Mouse (Mus musculus) liver, embryonic 14.5 days (tissue): ENCODE measurements around the gene Lgals3. TPM values are rescaled to one million over a fixed set of nuclear protein-coding genes. Genes with fewer than 3 reads are reported as not detected.

Source experiments
- ATAC-seq: fragments of 200-750 bp; cut with Nextera tagmentation; 2 replicates; pipeline ENCODE4 v1.8.0; 2017; ENCODE audit warnings: moderate number of reproducible peaks, mild to moderate bottlenecking, moderate library complexity; ENCODE audit not compliant: insufficient read depth
- DNase-seq, 3 experiments: peaks; one replicate each; pipeline ENCODE4 v3.0.0-alpha.2; 2012 to 2013; ENCODE audit warnings: low read depth in 3 of 3, low spot score in 3 of 3
- H3K27ac ChIP-seq: fragments of 300-500 bp; sonication (generic); 2 replicates; pipeline ENCODE4 v1.5.1; 2014; ENCODE audit warnings: moderate library complexity, mild to moderate bottlenecking, control low read depth, inconsistent platforms
- H3K27me3 ChIP-seq: fragments of 300-500 bp; sonication (generic); 2 replicates; pipeline ENCODE4 v1.6.1; 2014; ENCODE audit warnings: mild to moderate bottlenecking, low read length, moderate library complexity; ENCODE audit not compliant: control insufficient read depth, insufficient read depth
- H3K36me3 ChIP-seq: fragments of 300-500 bp; sonication (generic); replicated peaks from 2 replicates; pipeline ENCODE4 v1.6.1; 2014; ENCODE audit warnings: low read depth; ENCODE audit not compliant: control insufficient read depth, insufficient read depth
- H3K4me1 ChIP-seq, 2 experiments: fragments of 200-500 bp in 1 of 2; fragments of 300-500 bp in 1 of 2; sonication (generic) in 1 of 2; replicated peaks; 2 replicates each; pipeline ENCODE4 v1.6.1; 2012 to 2014; ENCODE audit warnings: antibody characterized with exemption in 1 of 2, inconsistent platforms in 1 of 2, low read length in 1 of 2; ENCODE audit not compliant: control insufficient read depth in 2 of 2, insufficient read depth in 2 of 2
- H3K4me2 ChIP-seq: fragments of 300-500 bp; sonication (generic); 2 replicates; pipeline ENCODE4 v1.6.1; 2014; ENCODE audit warnings: low read depth, mild to moderate bottlenecking, control low read depth, moderate library complexity
- H3K4me3 ChIP-seq, 2 experiments: fragments of 200-500 bp in 1 of 2; fragments of 300-500 bp in 1 of 2; sonication (generic) in 1 of 2; 2 replicates each; pipeline ENCODE4 v1.5.1; 2012 to 2014; ENCODE audit warnings: low read depth in 2 of 2, low read length in 2 of 2, mild to moderate bottlenecking in 2 of 2, control low read depth in 1 of 2, inconsistent platforms in 1 of 2, moderate library complexity in 1 of 2; ENCODE audit not compliant: insufficient read depth in 1 of 2
- H3K9ac ChIP-seq: fragments of 300-500 bp; sonication (generic); replicated peaks from 2 replicates; pipeline ENCODE4 v1.6.1; 2014; ENCODE audit warnings: mild to moderate bottlenecking, control low read depth, moderate library complexity
- H3K9me3 ChIP-seq: fragments of 300-500 bp; sonication (generic); 2 replicates; pipeline ENCODE4 v1.6.1; 2016; ENCODE audit warnings: low read length, mixed read lengths; ENCODE audit not compliant: control insufficient read depth
- CTCF ChIP-seq: IDR thresholded peaks from 2 replicates; pipeline ENCODE4 v1.5.1; 2016; ENCODE audit warnings: antibody characterized with exemption, low read depth, control low read depth
- EP300 ChIP-seq: IDR thresholded peaks from 2 replicates; pipeline ENCODE4 v1.6.1; 2016; ENCODE audit warnings: antibody characterized with exemption, low read depth
- WGBS: fragments of 180-500 bp; shearing (Covaris S2); extraction: QIAGEN DNeasy Blood & Tissue Kit; methylation state at CpG from one replicate; pipeline ENCODE4 v1.1.7; 2014; ENCODE audit not compliant: insufficient replicate concordance; 5-methylcytosine and 5-hydroxymethylcytosine counted together
- polyA plus RNA-seq, 2 experiments: library from polyadenylated mRNA; depleted of rRNA in 1 of 2; stranded (reverse) in 1 of 2; unstranded in 1 of 2; fragments of >200 nt; fragmentation: Nextera tagmentation in 1 of 2; extraction: Ambion mirVana in 1 of 2; gene quantifications; 2 replicates each; pipeline versions ENCODE4 v1.2.1 to v1.2.3; 2012 to 2014

The Lgals3 gene
- polyA plus RNA-seq, 2 experiments: 16.3 to 40.5 TPM

DNA sequence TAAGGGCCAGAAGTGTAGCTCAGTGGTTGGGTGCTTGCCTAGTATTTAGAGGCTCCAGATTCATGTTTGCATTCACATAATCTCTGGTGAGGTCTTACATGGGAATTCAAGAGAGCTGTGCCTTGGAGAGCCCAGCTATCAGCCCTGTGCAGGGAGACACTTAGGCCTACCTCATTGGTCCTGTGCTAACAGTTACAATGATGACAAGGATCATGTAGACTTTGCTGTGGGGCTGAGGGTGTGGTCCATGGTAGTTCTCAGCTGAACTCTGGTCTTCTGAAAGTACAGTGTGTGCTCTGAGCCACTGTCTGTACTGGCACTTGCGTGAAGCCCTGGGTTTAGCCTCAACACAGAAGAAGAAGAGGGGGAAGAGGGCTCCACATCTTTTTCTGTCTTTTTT is 20.8 kb upstream of the Lgals3 start:
- no peak overlapping the region for H3K27ac ChIP-seq

GRCm38 (mm10) chr14:47350974-47351373 is 16.6 kb upstream of the Lgals3 start:
- ATAC-seq: no peak
- Histone ChIP-seq H3K9me3 (no peaks in the 10 kb centered on the region), H3K4me2 (no peak overlapping the region), H3K27me3 (no peaks in the 10 kb centered on the region), H3K4me3 (no peak overlapping the region), H3K36me3 (no peaks in the 10 kb centered on the region), H3K27ac (no peak overlapping the region), H3K4me1 (peaks cover 6 to 15% of the 10 kb centered on the region in 2 experiments), H3K9ac (no peak overlapping the region)
- TF ChIP-seq EP300 (no peak), CTCF (no peak)
- DNase-seq: no peak
- WGBS: 73% methylated on average over 2 of the region's 2 CpGs

More for the DNA sequence above, 20.8 kb upstream of the Lgals3 start:
- H3K4me1 ChIP-seq: peaks cover 0 to 5% of the 10 kb centered on the region in 2 experiments; a peak in 2 of 4 replicates
- H3K36me3 ChIP-seq: no peaks in the 10 kb centered on the region
- 52% methylated on average over 1 of the region's 1 CpGs for WGBS
- H3K9ac ChIP-seq: no peak overlapping the region
- no peaks in the 10 kb centered on the region for H3K27me3 ChIP-seq
- H3K4me3 ChIP-seq: no peak overlapping the region
- DNase-seq (no peak), ATAC-seq (peak; percentile 58; the same call in 1 of the 2 replicates)
- H3K9me3 ChIP-seq: no peaks in the 10 kb centered on the region
- no peak for TF ChIP-seq CTCF
- no peak overlapping the region for H3K4me2 ChIP-seq

DNA sequence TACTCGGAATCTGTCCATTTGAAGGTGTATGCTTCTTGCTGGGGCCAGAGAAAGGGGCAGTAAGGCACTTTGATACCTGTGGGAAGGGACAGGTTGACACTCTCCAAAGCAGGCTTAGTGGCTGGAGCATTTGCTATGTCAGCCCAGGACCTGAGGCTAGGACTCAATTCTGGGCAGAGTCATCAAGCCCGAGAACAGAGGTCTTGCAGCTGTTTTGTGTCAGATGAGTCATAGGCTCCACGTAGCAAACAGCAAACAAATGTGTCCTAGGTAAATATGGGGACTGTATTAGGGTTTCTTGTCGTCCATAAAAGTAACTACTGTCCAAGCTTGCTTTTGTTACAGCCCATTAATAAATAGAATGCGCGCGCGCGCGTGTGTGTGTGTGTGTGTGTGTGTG is 15.3 kb upstream of the Lgals3 start:
- no peaks in the 10 kb centered on the region for H3K36me3 ChIP-seq
- no peaks in the 10 kb centered on the region for H3K9me3 ChIP-seq
- ATAC-seq (no peak), DNase-seq (no peak)
- 78% methylated on average over 10 of the region's 10 CpGs for WGBS
- no peak overlapping the region for H3K27ac ChIP-seq
- peaks cover 6 to 10% of the 10 kb centered on the region in 2 experiments for H3K4me1 ChIP-seq
- no peak overlapping the region for H3K4me2 ChIP-seq
- no peaks in the 10 kb centered on the region for H3K27me3 ChIP-seq
- H3K4me3 ChIP-seq: no peak overlapping the region
- TF ChIP-seq EP300: no peak
- no peak for TF ChIP-seq CTCF
- no peak overlapping the region for H3K9ac ChIP-seq

- WGBS: 67% methylated on average over 4 of the region's 4 CpGs
- DNase-seq: no peak
- Histone ChIP-seq H3K36me3 (no peaks in the 10 kb centered on the region), H3K9me3 (no peaks in the 10 kb centered on the region), H3K4me2 (no peak overlapping the region), H3K27ac (no peak overlapping the region), H3K4me3 (no peak overlapping the region), H3K9ac (no peak overlapping the region), H3K4me1 (peaks cover 6 to 10% of the 10 kb centered on the region in 2 experiments), H3K27me3 (no peaks in the 10 kb centered on the region)
- TF ChIP-seq CTCF (no peak), EP300 (no peak)
- no peak for ATAC-seq
Measured at GRCm38 (mm10) chr14:47353240-47353639, 14.3 kb upstream of the Lgals3 start.

DNA sequence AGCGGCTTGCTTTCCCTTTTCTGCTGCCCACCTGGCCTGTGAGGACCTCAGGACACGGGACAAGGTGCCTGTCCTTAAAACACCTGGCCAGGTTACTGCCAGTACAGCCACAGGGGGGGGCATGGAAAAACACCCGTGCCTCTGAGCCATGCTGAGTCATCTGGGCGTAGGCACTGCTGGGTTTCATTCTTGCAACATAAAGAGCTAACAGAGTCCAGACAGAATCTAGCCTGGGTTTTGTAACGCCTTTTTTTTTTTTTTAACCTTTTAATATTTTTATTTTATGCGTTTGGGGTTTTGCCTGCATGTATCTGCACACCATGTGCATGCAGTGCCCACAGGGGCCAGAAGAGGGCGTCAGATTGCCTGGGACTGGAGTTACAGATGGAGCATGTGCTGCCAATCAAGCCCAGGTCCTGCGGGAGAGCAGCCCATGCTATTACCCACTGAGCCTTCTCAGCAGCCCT is 13.4 kb upstream of the Lgals3 start:
- TF ChIP-seq CTCF (peak; percentile 64), EP300 (0 out of 2 replicates have a peak, but pooled peaks have one; percentile 18)
- 44% methylated on average over 8 of the region's 8 CpGs for WGBS

More for the DNA sequence above, 13.4 kb upstream of the Lgals3 start:
- no peak overlapping the region for H3K27ac ChIP-seq
- peak in 2 of 3 experiments; percentile 38 to 45 for DNase-seq
- no peaks in the 10 kb centered on the region for H3K36me3 ChIP-seq
- no peaks in the 10 kb centered on the region for H3K9me3 ChIP-seq
- H3K4me1 ChIP-seq: peaks cover 6 to 10% of the 10 kb centered on the region in 2 experiments
- no peak overlapping the region for H3K4me3 ChIP-seq
- peak overlapping the region; percentile 18; the same call in 1 of the 2 replicates for H3K9ac ChIP-seq
- ATAC-seq: peak; percentile 66; the same call in 1 of the 2 replicates
- H3K4me2 ChIP-seq: peak overlapping the region; percentile 6; the same call in 1 of the 2 replicates
- no peaks in the 10 kb centered on the region for H3K27me3 ChIP-seq
